Mouse (Mus musculus) lung, adult 2 months (tissue): ENCODE measurements at regions not wholly inside any gene's neighbourhood (a gene's known extent, or its start where the extent isn't known, plus 50 kb on each side); places are given as distances from the start of the nearest gene placed in this dataset.

Experiments
- CTCF ChIP-seq: fragments of 200-500 bp; IDR thresholded peaks from 2 replicates; pipeline ENCODE4 v1.5.1; 2011; ENCODE audit warnings: mild to moderate bottlenecking, low read length, control low read depth; ENCODE audit not compliant: insufficient read depth
- POLR2A ChIP-seq: fragments of 200-500 bp; IDR thresholded peaks from 2 replicates; pipeline ENCODE4 v1.6.1; 2011; ENCODE audit warnings: low read depth, mild to moderate bottlenecking, control low read depth, low read length, borderline replicate concordance; ENCODE audit errors: extremely low read depth

DNA sequence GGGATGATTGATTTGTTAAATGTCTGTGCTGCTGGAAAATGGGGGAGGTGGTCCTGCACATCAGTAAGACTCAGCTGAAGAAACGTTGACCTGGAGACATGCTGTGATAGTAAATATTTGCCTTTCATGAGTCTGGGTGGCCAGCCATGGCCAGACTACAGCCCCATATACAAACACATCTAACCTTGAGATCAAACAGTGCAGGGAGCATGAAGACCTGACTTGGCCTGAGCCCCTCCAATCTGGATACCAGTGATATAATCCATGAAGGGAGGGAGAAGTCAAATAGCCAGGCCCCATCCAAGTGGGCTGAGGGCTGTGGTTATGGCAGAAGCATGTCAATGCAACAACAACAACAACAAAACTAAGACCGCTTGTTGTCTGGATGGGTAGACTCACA lies 94.6 kb upstream of the Kcnmb2 start:
- no peak for TF ChIP-seq CTCF
- TF ChIP-seq POLR2A: no peak
